Mouse (Mus musculus): ENCODE data around the gene Bcat1. TPM values are rescaled to one million over a fixed set of nuclear protein-coding genes. Genes with fewer than 3 reads are reported as not detected.

Gene Bcat1
- 10 to 100 TPM; 81.0 to 88.8 TPM for total RNA-seq (2021)

DNA sequence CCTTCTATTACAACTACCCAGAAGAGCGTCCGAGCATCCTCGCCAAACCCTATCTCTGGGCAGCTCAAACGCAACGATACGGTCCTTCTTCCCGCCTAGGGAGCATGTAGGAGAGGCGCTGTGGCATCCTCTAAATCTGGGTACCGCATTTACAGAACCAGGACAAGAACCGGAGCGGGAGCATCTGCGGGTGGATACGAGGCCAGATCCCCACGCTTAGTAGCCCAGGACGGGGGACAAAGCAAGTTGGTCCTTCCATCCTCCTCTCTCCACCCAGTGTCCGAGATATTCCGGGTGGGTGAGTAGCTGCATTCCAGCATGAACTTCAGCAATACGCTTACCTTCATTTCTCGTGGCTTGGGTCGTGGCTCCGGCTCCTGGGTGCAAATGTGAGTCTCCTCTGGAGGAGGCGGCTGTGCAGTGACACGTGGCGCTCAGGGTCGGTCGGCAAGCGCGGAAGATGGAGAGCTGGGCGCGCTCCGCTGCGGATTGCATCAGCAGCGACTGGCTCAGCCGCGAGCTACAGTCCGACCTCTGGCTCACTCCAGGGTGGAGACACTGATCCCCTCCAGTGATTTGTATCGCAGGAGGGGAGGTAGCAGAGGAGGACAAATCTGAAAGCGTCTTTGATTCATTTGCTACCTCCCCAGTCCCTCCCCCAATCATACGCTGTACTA, at the start of gene Bcat1:
Bcat1 (minus strand) TSS at position 637 of the 677 bp plus-strand sequence.
- DNase-seq = peak; percentile 61
- intact Hi-C loops (cut with DNase I) = no loop called here

DNA sequence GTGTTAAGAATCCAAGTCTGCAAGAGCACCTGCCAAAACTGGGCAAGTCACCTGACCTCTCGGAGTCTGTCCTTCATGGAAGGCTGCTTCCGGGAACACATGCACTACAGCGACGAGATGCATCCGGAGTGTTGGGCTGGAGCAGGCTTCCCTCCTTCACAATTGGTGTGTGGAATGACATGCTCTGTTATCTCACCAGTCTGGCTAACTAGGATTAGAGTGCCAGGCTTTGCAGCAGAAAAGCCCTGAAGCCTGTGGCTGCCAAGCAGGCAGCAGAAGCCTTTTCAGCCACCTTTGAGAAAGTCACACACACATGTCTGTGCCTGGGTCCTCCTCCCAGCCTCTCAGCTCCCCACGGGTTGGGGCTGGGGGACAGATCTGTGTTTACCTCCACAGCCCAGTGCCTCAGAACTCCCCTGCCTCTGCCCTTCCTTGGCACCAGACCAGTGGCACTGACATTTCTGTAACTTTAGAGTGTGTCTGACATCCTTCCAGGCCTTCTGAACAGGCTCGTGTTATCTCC, 49.7 kb upstream of the Bcat1 start:
- peak; percentile 14 for DNase-seq
- intact Hi-C loops (cut with DNase I) = no loop called here

DNA sequence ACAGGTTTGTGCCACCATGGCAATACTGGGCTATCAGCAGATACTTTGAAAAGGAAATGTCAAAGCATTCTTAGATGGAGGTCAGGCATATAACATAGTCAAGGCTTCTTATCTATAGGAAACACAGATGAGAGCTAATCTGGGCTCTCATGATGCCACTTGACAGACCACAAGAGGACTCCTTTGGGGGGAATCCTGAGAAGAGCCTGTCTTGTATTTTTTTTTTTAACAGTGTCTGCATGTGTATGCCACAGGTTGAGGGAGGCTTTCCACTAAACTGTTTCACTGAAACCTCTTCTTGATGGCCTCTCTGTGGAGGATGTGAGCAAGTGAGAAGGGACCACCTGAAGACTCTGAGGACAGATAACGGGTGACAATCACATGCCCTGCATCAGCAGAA, 48.6 kb upstream of the Bcat1 start:
- no peak for DNase-seq
- intact Hi-C loops (cut with DNase I) = no loop called here

DNA sequence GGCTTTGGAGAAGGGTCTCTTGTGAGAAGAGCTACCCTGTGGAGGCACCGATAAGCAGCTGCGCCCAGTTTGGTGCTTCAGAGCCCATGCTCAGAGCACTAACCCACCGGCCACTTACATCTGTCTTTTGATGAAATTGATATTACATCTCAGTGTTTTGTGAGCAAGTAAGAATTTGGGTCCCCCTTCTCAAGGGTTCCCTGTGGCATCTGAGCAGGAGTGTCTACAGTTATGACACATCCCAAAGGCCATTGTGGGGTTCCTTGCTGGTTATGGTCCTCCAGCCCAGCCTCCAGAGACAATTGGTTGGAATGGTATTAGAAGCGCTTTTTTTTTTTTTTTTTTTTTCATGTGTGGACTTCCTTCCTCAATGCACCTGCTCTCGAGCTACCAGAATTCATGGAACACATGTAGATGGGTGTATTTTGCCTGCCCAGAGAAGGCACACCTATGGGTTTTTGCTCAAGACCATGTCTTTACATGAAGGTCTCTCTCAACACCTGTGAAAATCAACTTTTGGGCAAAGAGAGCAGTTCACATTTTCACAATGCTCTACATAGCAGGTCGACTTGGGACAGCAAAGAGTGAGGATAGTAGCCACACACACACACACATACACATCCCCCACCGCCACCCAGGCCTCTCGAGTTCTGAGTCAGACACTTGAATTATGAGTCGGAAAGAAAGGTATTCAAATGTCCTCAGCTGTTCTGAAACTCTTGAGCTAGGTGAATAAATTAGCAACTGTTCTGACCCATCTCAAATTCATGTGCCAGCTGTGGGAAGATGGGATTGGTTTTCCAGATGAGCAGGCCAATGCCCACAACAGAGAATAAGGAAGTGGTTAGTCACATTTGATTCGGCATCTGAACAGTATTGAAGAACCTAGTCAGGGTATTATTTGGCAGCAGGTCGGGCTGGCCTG, 47.4 kb upstream of the Bcat1 start:
- intact Hi-C loops (cut with DNase I) = no loop called here

DNA sequence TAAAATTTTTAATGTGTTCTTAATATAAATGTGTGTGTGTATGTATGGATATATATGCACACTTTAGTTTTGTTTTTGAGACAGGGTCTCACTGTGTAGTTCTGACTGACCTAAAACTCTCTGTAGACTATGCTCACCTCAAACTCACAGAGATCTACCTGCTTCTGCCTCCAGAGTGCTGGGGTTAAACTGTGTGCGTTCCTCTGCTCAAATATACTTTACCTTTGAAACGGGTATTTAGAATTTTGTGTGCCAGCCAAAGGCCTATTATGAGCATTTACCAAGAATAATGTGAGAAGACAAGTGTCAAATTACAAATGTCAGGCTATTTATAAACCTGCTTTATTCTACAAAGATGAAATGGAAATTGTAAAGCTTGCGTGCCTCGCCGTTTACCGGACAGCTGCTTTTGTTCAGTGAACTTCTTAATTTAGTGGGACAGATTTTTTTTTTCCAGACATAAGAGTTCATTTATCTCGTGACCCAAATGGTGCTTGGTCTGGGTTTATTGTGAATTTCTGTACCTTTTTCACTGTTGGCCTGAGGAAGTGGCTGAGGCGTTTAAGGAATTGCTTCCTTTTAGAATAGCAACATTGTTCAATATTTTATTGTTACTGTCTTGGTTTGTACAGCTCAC, 46.6 kb upstream of the Bcat1 start:
- DNase-seq = no peak
- intact Hi-C loops (cut with DNase I) = no loop called here

More for the DNA sequence above, 47.4 kb upstream of the Bcat1 start:
- no peak for DNase-seq

DNA sequence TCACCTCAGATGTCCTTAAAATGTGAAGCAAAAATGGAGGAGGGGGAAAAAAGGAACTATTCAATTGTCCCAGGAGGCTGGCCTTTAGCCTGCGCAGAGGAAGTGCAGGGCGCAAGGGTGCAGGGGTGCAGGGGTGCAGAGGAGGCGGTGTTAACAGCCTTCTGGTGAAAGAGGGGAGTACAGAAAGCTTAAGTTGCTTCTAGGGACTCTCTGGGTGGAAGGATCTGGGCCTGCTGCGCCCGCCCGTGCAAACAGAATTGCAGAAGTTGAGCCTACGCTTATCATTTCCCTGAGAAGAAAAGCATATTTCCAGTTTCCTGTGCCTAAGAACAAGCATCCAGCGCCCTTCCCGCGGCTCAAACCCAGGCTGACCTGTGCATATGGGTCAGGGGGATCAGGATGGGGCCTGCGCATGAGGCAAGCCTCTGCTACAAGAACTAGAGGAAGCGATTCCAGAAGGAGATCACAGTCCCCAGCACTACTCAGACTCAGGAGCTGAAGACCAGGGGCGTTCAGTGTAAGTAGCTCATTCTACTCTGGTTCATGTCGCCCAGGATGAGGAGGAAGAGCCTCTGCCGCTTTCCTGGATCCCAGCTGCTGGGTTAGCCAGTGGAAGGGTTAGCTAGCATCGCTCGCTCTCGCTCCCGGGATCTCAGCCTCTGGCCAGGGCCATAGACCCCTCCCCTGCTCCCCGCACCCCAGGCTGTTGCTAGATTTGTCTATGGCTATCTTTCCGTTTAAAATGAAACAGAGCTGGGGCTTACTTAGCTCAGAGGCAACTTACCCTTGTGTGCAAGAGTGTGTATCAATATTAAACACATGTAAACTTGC, 45.8 kb upstream of the Bcat1 start:
- DNase-seq = no peak
- intact Hi-C loops (cut with DNase I) = no loop called here

DNA sequence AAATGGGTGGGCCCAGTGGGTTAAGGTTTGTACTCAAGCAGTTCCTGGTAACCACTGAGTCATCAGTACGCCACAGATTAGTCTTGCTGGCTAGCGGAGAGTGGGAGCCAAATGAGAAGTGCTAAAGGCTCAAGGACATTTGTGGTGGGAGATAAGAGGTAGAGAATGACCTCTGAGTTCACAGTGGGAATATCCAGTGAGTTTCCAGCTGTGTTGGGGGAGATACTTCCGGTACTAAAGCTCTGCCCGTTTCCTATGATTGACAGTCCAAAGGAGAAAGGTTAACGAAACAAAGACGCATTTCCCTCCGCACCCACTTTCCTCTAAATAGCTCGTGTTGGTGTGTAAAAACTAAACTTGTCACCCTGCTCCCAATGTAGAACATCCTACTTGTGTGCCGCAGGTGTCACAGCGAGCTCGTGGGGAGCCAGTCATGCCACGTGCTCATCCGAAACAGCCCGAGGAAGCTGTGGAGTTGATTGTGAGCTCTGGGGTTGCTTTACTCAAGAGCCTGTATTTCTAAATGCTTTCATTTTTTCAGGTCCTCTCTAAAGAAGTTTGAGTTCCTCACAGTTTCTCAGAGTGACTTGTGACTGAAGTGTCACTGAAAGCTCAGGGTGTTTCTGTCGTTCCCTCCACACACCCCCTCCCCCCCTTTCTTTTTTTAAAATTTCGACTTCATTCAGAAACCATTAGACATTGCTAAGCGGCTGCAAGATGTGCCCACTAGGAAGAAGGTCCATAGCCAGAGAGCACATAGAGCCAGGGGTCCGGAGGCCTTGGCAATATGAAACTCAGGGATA, 45.0 kb upstream of the Bcat1 start:
- DNase-seq = no peak
- intact Hi-C loops (cut with DNase I) = no loop called here

DNA sequence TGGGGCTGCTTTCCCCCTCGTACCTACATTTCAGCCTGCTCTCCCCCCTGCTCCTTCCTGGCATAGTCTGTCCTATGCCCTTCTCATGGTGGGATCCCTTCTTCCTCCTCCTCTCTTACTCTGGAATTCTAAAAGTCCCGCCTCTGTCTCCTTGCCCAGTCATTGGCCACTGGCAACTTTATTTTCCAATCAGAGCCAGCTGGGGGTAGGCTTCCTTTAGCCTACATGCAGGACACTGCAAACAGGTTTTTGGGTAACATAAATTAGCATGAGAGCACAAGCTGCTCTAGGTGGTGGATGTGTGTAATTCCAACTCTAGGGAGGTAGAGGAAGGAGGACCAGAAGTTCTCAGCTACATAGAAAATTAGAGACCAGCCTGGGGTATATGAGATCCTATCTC, 44.1 kb upstream of the Bcat1 start:
- DNase-seq = no peak
- intact Hi-C loops (cut with DNase I) = no loop called here

DNA sequence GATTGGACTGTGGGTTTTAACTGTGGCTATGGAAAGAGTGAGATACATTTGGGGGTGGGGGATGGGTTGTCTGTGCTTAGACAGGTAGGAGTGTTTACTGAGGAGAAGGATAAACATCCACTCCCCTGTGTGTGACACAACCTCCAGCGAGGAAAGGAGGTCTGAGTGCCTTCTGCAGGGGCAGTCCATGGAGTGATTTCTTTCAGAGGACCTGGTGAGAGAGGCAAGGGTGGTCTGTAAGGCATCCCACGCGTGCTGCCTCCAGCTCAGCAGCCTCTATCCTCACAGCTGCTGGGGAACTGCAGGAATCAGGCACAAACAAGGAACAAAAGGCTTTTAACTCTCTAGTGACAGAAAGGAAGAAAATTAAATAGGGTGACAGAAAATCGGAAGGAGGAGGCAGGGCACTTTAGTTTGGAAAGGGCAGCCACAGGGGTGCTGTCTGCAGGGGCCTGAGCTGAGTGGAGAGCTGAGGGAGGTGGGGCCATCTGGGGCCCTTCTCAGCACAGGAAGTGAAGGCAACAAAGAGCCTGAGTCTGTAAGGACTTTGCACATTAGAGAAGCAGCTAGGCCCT, 40.2 kb upstream of the Bcat1 start:
- intact Hi-C loops (cut with DNase I) = no loop called here
- DNase-seq = no peak

DNA sequence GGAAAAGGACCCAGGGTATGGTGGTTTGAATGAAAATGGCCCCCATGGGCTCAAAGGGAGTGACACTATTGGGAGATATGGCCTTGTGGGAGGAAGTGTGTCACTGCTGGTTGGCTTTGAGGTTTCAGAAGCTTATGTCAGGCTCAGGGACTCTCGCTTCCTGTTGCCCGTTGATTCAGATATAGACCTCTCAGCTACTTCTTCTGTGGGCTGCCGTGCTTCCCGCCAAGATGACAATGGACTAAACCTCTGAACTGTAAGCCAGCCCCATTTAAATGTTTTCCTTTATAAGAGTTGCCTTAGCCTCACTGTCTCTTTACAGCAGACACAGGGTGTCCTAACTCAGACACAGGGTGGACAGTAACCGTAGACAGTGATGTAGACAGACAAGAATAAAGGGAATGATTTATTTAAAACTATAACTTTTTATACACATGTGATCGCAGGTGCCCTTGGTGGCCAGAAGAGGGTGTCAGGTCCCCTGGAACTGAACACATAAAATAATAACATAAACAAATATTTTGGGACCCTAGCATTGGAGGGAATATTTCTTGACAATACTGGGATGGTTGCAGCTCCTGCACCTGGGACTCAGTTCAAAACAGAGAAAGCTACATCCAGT, 39.6 kb upstream of the Bcat1 start, which contains the start of gene Lrmp:
Lrmp (plus strand) TSS at position 178 of the 622 bp plus-strand sequence.
- no peak for DNase-seq
- intact Hi-C loops (cut with DNase I) = no loop called here

DNA sequence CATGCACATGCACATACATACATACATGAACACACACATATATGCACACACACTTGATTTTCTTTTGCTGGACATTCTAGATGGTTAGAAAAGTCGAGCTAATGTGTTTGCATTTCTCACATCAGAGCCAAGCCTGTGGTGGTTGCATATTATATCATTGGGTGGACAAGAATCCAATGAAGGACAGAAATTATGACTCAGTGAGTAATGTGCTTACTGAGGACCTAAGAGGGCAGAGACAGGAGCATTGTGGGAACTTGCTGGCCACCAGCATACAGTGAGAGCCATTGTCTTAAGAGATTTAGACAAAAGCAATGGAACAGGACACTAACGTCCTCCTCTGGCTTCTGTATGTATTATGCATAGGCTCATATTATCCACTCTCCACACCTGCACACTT, 38.6 kb upstream of the Bcat1 start:
- intact Hi-C loops (cut with DNase I) = no loop called here
- DNase-seq = no peak

DNA sequence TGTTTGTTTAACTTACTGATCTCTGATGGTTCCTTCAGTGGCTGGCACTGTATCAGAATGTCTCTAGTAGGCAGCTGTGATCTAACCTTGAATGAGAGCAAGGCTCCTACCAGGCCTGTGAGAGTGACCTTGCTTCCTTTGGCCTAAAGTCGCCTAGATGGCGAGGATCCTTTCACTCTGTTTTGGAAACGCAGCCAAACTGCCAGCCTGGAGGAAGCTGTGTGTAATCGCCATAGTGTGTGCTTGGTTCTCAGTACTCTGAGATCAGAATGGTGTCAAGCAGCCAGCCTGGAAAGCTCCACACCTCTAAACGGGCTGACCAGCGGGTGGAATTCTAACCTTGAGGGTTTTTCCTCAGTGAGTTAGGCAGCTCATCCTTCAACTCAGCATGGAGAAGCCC, 36.9 kb upstream of the Bcat1 start:
- DNase-seq = no peak
- intact Hi-C loops (cut with DNase I) = no loop called here

DNA sequence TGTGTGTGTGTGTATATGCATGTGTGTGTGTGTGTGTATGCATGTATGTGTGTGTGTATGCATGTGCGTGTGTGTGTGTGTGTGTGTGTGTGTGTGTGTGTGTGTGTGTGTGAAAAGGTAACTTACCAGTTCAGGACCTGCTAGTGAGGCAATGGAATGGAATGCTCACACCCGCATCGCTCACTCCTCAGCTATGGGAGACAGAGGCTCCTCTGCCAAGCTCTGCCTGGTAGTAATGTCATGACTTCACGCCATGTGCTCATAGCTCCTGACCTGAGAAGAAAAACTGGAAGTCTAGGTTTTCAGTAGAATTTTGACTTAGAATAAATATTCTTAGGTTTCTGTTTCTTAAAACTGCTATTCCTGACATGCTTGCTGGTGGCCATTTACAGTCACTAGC, 34.8 kb upstream of the Bcat1 start:
- intact Hi-C loops (cut with DNase I) = no loop called here
- no peak for DNase-seq

DNA sequence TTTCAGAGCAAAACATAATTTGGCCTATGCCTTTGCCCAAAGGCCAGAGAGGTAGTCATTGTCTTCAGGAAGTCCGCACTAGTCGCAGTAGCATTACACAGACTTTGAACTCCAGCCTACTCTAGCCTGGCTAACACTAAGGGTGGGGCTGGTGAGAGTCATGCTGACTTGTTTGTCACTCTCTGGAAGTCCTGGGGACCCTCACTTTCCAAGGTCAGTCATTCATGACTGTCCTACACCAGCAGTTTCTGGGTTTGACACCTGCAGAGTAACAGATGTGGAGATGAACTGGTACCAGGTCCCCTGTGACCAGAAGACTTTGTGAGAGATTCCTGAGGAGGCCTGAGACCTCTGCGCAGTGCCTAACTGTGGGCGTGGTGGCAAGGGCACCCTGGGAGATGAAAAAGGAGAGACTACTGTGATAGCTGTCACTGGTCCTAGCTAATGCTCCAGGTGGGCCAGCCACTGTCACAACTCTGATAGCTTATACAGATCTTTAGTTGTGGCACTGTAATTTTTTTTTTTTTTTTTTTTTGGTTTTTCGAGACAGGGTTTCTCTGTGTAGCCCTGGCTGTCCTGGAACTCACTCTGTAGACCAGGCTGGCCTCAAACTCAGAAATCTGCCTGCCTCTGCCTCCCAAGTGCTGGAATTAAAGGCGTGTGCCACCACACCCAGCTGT, 30.3 kb upstream of the Bcat1 start:
- no peak for DNase-seq
- intact Hi-C loops (cut with DNase I) = no loop called here

DNA sequence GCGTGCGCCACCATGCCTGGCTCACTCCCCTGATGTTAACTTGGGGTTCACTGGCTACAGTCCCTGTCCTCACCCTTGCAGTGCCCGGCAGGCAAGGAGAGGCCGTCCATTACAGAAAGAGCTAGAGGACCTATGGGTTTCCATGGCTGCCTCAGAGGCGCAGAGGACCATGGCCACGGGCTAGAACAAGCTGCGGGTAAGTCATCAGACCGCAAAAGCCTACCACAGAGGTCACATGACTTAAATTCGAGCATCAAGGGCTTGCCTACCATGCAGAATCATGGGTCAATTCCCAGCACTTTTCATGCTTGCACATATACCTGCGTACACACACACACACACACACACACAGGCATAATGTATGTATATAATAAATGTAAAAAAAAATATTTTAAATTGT, 29.5 kb upstream of the Bcat1 start:
- DNase-seq = no peak
- intact Hi-C loops (cut with DNase I) = no loop called here

DNA sequence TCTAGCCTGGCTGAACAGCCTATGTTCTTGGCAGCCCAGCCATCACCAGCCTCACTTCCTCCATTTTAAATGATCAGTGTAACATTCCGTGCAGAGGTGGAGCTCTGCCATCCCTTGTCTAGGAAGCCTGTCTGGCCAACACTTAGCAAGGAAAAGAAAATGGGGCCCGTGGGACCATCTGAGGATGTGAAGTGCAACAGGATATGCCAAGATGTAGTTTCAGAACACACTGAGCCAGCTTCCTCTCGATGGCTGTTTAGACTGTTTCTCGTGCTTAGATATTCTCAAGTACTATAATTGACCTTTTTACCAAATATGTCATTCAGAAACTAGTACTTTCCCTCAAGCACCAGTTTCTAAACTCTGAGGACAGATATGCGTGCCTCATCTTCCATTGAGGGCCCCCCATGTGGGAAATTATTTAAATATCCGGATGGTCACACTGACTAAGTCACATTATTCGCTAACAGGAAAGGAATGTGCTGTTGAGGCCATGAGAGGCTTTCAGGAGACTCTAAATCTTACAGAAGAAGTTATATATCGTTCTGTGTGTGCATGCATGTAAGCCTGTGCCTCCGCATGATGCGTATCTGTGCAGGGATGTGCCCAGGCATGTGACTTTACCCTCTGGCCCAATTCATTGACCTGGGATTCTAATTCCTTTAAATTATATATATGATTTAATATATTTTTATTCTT, 28.4 kb upstream of the Bcat1 start:
- intact Hi-C loops (cut with DNase I) = no loop called here
- no peak for DNase-seq

DNA sequence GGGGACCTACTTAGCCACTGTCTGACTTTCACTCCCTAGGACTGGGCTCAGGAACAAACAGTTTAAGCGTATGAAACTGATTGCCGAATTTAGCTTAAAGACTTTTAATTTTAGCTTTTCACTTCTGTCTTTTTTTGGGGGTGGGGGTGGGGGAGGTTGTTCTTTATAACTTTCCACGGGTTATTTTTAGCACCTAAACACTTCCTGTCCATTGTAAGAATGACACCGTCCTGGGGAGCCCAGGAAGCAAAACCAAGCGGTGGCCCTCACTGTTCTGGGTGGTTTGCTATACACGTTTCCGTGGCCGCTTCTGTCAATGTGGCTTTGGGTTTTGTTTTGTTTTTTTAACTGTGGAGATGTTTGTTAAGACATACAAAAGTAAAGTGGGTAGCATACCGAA, 24.9 kb upstream of the Bcat1 start:
- DNase-seq = no peak
- intact Hi-C loops (cut with DNase I) = no loop called here

DNA sequence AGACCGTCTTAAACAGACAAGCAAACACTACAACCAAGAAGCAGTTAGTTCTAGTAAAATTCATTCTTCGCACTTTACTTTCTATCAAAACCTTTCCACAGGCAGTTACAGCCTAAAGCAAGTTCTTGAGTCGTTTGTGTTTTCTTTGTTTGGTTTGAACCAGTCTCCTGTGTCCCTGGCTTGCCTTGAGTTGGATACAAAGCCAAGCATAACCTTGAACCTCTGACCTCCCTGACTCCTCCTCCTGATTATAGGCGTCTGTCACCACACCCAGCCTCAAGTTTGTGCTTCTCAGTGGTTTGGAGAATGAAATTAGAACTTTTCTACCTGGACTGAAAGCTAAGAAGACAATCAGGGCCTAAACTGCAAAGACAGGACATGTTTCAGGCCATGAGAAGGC, 18.4 kb upstream of the Bcat1 start:
- intact Hi-C loops (cut with DNase I) = loop anchor here (5.0 kb wide), 1 partner anchor 83 kb away; no protein-coding TSS in a partner anchor

More for the DNA sequence above, 18.4 kb upstream of the Bcat1 start:
- DNase-seq = no peak

Data from left cerebral cortex, postnatal 4 days (tissue).